Mouse (Mus musculus) intestine, embryonic 16.5 days (tissue): ENCODE measurements around the gene Ddx23. TPM values are rescaled to one million over a fixed set of nuclear protein-coding genes. Genes with fewer than 3 reads are reported as not detected.

Source experiments
- ATAC-seq: fragments of 200-750 bp; cut with Nextera tagmentation; 2 replicates; pipeline ENCODE4 v1.8.0; 2017; ENCODE audit warnings: moderate TSS enrichment, moderate library complexity
- H3K27ac ChIP-seq: fragments of 300-500 bp; sonication (generic); 2 replicates; pipeline ENCODE4 v1.5.1; 2014; ENCODE audit warnings: mild to moderate bottlenecking, low read length
- H3K27me3 ChIP-seq: fragments of 300-500 bp; sonication (generic); replicated peaks from 2 replicates; pipeline ENCODE4 v1.6.1; 2014; ENCODE audit warnings: low read length, control low read depth, mixed read lengths; ENCODE audit not compliant: control insufficient read depth, insufficient read depth
- H3K36me3 ChIP-seq: fragments of 300-500 bp; sonication (generic); 2 replicates; pipeline ENCODE4 v1.6.1; 2014; ENCODE audit warnings: low read length, control low read depth; ENCODE audit not compliant: control insufficient read depth, insufficient read depth
- H3K4me1 ChIP-seq: fragments of 300-500 bp; sonication (generic); 2 replicates; pipeline ENCODE4 v1.6.1; 2014; ENCODE audit warnings: low read length, control low read depth, mixed read lengths; ENCODE audit not compliant: control insufficient read depth, insufficient read depth
- H3K4me2 ChIP-seq: fragments of 300-500 bp; sonication (generic); 2 replicates; pipeline ENCODE4 v1.6.1; 2014; ENCODE audit warnings: low read depth, low read length, control low read depth
- H3K4me3 ChIP-seq: fragments of 300-500 bp; sonication (generic); 2 replicates; pipeline ENCODE4 v1.5.1; 2014; ENCODE audit warnings: mild to moderate bottlenecking, low read length
- H3K9ac ChIP-seq: fragments of 300-500 bp; sonication (generic); 2 replicates; pipeline ENCODE4 v1.6.1; 2014; ENCODE audit warnings: low read depth, low read length
- H3K9me3 ChIP-seq: fragments of 300-500 bp; sonication (generic); 2 replicates; pipeline ENCODE4 v1.6.1; 2016; ENCODE audit warnings: low read length, control low read depth; ENCODE audit not compliant: control insufficient read depth
- WGBS: fragments of 180-500 bp; shearing (Covaris S2); extraction: QIAGEN DNeasy Blood & Tissue Kit; methylation state at CpG from one replicate; pipeline ENCODE4 v1.1.7; 2014; 5-methylcytosine and 5-hydroxymethylcytosine counted together
- polyA plus RNA-seq: library from polyadenylated mRNA; unstranded; fragments of >200 nt; fragmentation: Nextera tagmentation; extraction: Ambion mirVana; gene quantifications from 2 replicates; pipeline ENCODE4 v1.2.1, GENCODE M21; 2015

Ddx23 gene
- polyA plus RNA-seq, 1 experiment from 2014 or later = 17.6 TPM

DNA sequence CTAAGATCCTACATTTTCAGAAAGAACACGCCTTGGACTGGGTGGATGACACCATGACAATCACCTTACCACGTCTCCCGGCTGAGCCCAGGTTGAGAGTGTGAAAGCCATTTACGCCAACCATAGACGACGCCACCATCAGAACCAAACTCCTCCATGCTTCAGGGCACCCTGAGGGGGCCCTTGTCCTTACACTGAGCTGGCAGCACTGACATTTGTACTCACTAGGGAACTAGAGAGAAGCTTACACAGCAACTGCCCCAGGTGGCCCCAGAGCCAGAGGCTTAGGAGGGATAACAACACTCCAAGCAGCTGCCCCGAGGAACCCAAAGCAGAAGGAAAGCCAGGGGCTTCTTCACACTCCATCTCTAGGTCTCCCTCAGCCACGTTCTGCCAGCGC, 56.0 kb downstream of the Ddx23 start:
- H3K4me2 ChIP-seq = peak overlapping the region; percentile 81
- no peaks in the 10 kb centered on the region for H3K9me3 ChIP-seq
- peaks cover 52% of the 10 kb centered on the region for H3K4me1 ChIP-seq
- H3K4me3 ChIP-seq = peak overlapping the region; percentile 79; the same call in 1 of the 2 replicates
- peaks cover 5% of the 10 kb centered on the region; the same call in 1 of the 2 replicates for H3K36me3 ChIP-seq
- H3K9ac ChIP-seq = peak overlapping the region; percentile 90; the same call in 1 of the 2 replicates
- peak overlapping the region; percentile 40; the same call in 1 of the 2 replicates for H3K27ac ChIP-seq
- no peaks in the 10 kb centered on the region for H3K27me3 ChIP-seq
- no peak for ATAC-seq
- WGBS = 67% methylated on average over 9 of the region's 9 CpGs

DNA sequence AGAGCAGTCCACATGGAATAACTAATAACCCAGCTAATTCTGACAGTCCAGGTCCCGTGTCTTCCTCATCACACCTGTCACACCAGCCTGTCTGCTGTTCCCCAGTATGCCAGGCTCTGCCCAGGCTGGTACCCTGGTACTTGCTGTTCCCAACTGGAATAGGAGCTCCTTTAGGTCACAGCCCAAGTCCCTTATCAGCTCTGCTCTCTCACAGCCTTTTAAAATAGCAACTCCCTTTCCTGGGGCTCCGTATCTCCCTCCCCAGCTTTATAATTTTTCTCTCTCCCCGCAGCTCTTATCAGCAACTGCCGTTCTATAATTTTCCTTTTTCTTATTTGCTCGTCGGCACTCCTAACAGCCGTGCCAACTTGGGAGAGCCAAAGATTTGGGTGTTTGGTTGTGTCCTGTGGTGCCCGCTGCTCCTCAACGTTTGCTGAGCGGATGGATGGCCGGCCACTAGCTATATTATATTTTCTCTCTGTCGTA, 56.6 kb downstream of the Ddx23 start:
- peaks cover 5% of the 10 kb centered on the region; the same call in 1 of the 2 replicates for H3K36me3 ChIP-seq
- H3K4me3 ChIP-seq = peak overlapping the region; percentile 11; the same call in 1 of the 2 replicates
- no peak for ATAC-seq
- peak overlapping the region; percentile 25; the same call in 1 of the 2 replicates for H3K27ac ChIP-seq
- no peaks in the 10 kb centered on the region for H3K9me3 ChIP-seq
- no peaks in the 10 kb centered on the region for H3K27me3 ChIP-seq
- 65% methylated on average over 12 of the region's 12 CpGs for WGBS
- H3K4me1 ChIP-seq = peaks cover 59% of the 10 kb centered on the region
- no peak overlapping the region for H3K9ac ChIP-seq
- peak overlapping the region; percentile 81; the same call in 1 of the 2 replicates for H3K4me2 ChIP-seq

DNA sequence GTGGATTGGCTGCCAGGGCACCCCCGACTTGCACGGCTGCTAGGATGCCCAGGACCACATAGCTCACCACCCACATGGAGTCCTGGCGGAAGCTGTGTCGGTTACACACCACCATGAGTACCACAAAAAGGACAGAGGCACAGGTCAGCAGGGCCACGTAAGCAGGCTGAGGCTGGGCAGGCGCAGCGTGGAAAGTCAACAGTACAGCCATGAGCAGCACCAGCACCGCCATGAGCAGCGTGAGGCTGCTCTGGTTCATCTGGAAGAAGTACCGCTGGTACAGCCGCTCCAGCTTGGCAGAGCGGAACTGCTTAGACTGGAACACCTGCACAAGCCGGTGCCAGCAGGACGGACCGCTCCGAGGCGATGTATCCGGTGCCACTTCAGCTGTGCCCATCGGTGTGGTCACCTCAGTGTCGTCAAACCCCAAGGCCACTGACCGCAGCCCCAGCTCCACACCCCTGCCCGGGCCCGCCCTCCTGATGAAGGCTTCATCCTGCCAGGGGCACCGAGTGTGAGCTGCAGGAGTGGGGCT, 58.6 kb downstream of the Ddx23 start:
- ATAC-seq = no peak
- no peaks in the 10 kb centered on the region for H3K27me3 ChIP-seq
- H3K4me3 ChIP-seq = peak overlapping the region; percentile 44; the same call in 1 of the 2 replicates
- peaks cover 61% of the 10 kb centered on the region for H3K4me1 ChIP-seq
- H3K36me3 ChIP-seq = peaks cover 10% of the 10 kb centered on the region; the same call in 1 of the 2 replicates
- H3K27ac ChIP-seq = no peak overlapping the region
- WGBS = 87% methylated on average over 24 of the region's 24 CpGs
- H3K4me2 ChIP-seq = peak overlapping the region; percentile 66; the same call in 1 of the 2 replicates
- H3K9me3 ChIP-seq = no peaks in the 10 kb centered on the region
- H3K9ac ChIP-seq = 0 out of 2 replicates have a peak overlapping the region, but pooled peaks have one; percentile 19

DNA sequence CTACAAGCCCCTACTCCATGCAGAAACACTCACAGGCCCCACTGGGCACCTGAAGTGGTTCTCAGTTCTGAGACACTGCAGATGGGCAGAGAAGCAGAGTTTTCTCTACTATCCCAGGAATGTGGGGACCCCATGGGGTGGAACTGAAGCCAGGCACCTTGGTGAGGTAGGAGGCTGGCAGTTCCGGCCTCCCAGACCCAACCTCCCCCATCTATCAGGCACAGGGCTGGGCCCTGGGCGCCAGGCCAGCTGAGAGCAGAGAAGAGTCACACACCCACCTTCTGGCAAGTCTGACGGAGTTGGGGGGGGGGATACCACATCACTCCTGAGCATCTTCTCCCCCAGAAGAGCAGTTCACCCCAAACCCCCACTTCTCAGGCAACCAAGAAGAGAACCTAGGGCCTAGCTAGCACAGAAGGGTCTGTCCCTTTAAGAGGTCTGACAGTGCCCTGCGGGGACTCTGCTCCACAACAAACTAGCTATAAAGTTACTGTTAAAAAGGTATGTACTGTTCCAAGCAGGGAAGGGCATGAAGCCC, 59.7 kb downstream of the Ddx23 start:
- 0 out of 2 replicates have a peak, but pooled peaks have one; percentile 29 for ATAC-seq
- Histone ChIP-seq H3K27me3 (no peaks in the 10 kb centered on the region), H3K36me3 (peaks cover 18% of the 10 kb centered on the region; the same call in 1 of the 2 replicates), H3K27ac (peak overlapping the region; percentile 72), H3K4me1 (peaks cover 59% of the 10 kb centered on the region), H3K4me3 (peak overlapping the region; percentile 44), H3K9ac (peak overlapping the region; percentile 70), H3K9me3 (no peaks in the 10 kb centered on the region), H3K4me2 (peak overlapping the region; percentile 66)
- 32% methylated on average over 4 of the region's 4 CpGs for WGBS

DNA sequence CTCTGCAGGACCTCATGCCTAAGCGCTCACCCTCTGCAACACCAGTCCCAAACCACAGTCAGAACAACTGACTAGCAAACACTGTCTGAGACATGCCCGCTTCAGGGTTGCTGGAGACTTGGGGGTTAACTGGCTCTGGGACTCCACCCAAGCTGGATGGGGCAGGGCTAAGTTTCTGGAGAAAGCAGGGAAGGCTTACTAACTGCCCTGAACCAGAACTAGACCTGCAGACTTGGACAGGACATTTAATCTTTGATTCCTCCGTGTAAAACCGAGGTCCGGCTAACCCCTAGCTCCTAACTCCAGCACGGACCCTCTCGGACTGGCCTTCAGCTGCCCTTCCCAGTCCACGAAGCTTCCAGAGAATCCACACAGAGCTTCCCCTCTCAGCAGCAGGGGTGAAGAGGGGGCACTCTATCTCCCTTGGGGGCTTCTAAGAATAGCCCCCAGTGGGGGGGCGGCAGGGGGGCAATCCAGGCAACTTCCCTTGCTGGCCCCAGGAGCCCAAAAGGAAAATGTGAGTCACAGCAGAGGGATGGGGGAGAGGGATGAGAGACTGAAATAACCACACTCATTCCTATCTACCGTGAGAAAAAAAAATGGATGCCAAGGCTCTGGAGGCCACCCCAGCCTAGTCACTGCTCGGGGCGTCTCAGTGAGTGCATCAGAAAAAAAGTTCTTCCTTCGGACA, 60.4 kb downstream of the Ddx23 start:
- peak overlapping the region; percentile 72 for H3K27ac ChIP-seq
- peak overlapping the region; percentile 70 for H3K9ac ChIP-seq
- peak overlapping the region; percentile 44 for H3K4me3 ChIP-seq
- no peaks in the 10 kb centered on the region for H3K9me3 ChIP-seq
- H3K4me2 ChIP-seq = peak overlapping the region; percentile 66
- ATAC-seq = peak; percentile 43
- peaks cover 24% of the 10 kb centered on the region for H3K36me3 ChIP-seq
- peaks cover 53% of the 10 kb centered on the region for H3K4me1 ChIP-seq
- WGBS = 35% methylated on average over 13 of the region's 13 CpGs
- no peaks in the 10 kb centered on the region for H3K27me3 ChIP-seq

DNA sequence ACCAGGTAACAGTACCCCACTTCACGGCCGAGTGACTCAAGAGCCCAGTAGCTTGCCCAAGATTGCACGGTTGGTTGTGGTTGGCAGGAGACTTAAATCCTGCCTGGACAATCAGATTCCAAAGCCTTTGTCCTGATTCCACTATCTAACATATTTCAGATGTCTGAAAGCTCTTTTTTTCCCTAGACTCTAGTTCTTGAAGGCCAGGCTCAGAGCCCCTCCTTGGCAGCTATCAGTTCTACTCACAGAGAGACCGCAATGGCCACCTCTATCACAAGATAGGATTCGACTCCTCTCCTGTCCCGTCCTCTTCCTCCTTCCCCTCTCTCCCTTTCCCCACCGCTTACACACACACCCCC, 60.9 kb downstream of the Ddx23 start:
- Histone ChIP-seq H3K36me3 (peaks cover 29% of the 10 kb centered on the region), H3K27me3 (no peaks in the 10 kb centered on the region), H3K27ac (peak overlapping the region; percentile 31; the same call in 1 of the 2 replicates), H3K9ac (peak overlapping the region; percentile 70), H3K4me2 (peak overlapping the region; percentile 66), H3K4me1 (peaks cover 47% of the 10 kb centered on the region), H3K4me3 (peak overlapping the region; percentile 44), H3K9me3 (no peaks in the 10 kb centered on the region)
- 65% methylated on average over 7 of the region's 7 CpGs for WGBS
- ATAC-seq = no peak

DNA sequence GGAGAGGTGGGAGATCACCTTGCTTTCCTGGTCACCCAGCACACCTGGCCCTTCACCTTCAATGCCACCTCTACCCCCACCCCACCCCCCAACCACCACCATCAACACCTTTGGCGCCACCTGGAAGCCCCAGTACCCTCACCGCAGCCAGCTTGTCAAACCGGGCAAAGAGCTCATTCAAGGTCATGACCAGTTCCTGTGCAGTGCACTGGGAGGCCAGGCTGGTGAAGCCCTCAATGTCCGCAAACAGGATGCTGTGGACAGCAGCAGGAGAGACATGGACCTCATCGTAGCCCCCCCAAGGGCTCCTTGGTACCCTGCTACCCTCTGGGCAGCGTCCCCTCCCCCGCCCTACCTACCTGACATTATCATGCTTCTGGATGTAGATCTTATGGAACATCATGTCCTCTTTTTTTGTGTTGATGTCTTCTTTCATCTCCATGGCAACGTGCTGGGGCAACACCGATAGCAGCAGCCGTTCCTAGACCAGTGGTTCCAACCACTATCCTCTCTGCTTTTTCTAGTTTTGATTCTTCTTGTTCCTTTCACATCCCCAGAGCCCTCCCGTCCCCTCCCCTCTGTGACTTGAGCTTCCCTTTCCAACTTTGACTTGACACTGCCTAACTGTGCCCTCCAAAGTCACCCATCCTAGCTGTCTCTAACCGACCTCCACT, 62.5 kb downstream of the Ddx23 start:
- H3K9ac ChIP-seq = no peak overlapping the region
- no peak overlapping the region for H3K4me2 ChIP-seq
- peaks cover 38% of the 10 kb centered on the region for H3K36me3 ChIP-seq
- H3K9me3 ChIP-seq = no peaks in the 10 kb centered on the region
- H3K4me1 ChIP-seq = peaks cover 41% of the 10 kb centered on the region
- 84% methylated on average over 12 of the region's 12 CpGs for WGBS
- no peak overlapping the region for H3K27ac ChIP-seq
- H3K27me3 ChIP-seq = no peaks in the 10 kb centered on the region
- ATAC-seq = no peak
- H3K4me3 ChIP-seq = no peak overlapping the region

DNA sequence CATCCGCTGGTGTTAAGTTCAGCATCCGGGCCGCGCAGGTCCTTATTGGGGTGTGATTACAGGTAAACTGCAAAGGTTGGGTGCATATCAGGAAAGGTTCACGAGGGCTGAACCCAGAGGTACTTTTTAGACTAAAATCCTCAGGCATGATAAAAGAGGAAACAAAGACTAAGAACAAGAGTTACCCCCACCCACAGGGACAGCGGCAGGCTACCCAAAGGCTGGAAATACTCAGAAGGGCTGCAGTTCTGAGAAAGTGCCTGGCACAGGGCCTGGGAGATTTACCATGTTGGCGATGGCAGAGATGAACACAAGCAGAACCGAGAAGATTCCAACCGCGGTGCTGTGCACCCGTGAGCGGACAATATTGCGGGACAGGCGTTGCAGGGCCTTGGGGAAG, 66.1 kb downstream of the Ddx23 start:
- H3K9ac ChIP-seq = no peak overlapping the region; the same call in 1 of the 2 replicates
- H3K4me2 ChIP-seq = no peak overlapping the region
- peaks cover 56% of the 10 kb centered on the region for H3K36me3 ChIP-seq
- peaks cover 14% of the 10 kb centered on the region for H3K4me1 ChIP-seq
- H3K4me3 ChIP-seq = no peak overlapping the region
- 91% methylated on average over 14 of the region's 14 CpGs for WGBS
- no peaks in the 10 kb centered on the region for H3K27me3 ChIP-seq
- no peak overlapping the region for H3K27ac ChIP-seq
- ATAC-seq = no peak
- no peaks in the 10 kb centered on the region for H3K9me3 ChIP-seq
